Mouse (Mus musculus): ENCODE results near the gene Arhgap10.

- TF ChIP-seq GATA1 (IDR thresholded peaks at IDR 0.05; ENCODE audit: low read length) (no peak), TAL1 (IDR thresholded peaks at IDR 0.05; ENCODE audit: low read length) (no peak)
Measured at GRCm38 (mm10) chr8:77411262-77411661, 106.5 kb downstream of the Arhgap10 start.
